Mouse (Mus musculus) liver, embryonic 12.5 days (tissue): ENCODE measurements at regions not wholly inside any gene's neighbourhood (a gene's known extent, or its start where the extent isn't known, plus 50 kb on each side); places are given as distances from the start of the nearest gene placed in this dataset.
"Not testable (repeated sequence)": the region's sequence is repeated elsewhere in the genome, so short reads cannot be mapped to it uniquely, and the experiment has no call there.

ENCODE experiments used
- ATAC-seq: fragments of 200-750 bp; cut with Nextera tagmentation; 2 replicates; pipeline ENCODE4 v1.8.0; 2017; ENCODE audit warnings: moderate number of reproducible peaks, mild to moderate bottlenecking, moderate library complexity
- H3K27ac ChIP-seq: fragments of 300-500 bp; sonication (generic); 2 replicates; pipeline ENCODE4 v1.5.1; 2016; ENCODE audit warnings: mild to moderate bottlenecking
- H3K27me3 ChIP-seq: fragments of 300-500 bp; sonication (generic); replicated peaks from 2 replicates; pipeline ENCODE4 v1.6.1; 2016; ENCODE audit warnings: mild to moderate bottlenecking, moderate library complexity
- H3K36me3 ChIP-seq: fragments of 300-500 bp; sonication (generic); 2 replicates; pipeline ENCODE4 v1.6.1; 2016; ENCODE audit warnings: mild to moderate bottlenecking, moderate library complexity
- H3K4me1 ChIP-seq: fragments of 300-500 bp; sonication (generic); 2 replicates; pipeline ENCODE4 v1.6.1; 2016
- H3K4me2 ChIP-seq: fragments of 300-500 bp; sonication (generic); 2 replicates; pipeline ENCODE4 v1.6.1; 2016; ENCODE audit warnings: mild to moderate bottlenecking, moderate library complexity
- H3K4me3 ChIP-seq: fragments of 300-500 bp; sonication (generic); 2 replicates; pipeline ENCODE4 v1.5.1; 2016; ENCODE audit warnings: mild to moderate bottlenecking, moderate library complexity
- H3K9ac ChIP-seq: fragments of 300-500 bp; sonication (generic); 2 replicates; pipeline ENCODE4 v1.6.1; 2016; ENCODE audit warnings: mild to moderate bottlenecking, moderate library complexity
- H3K9me3 ChIP-seq: fragments of 300-500 bp; sonication (generic); replicated peaks from 2 replicates; pipeline ENCODE4 v1.6.1; 2016; ENCODE audit warnings: mild to moderate bottlenecking, moderate library complexity
- WGBS: fragments of 180-500 bp; shearing (Covaris S2); methylation state at CpG from one replicate; pipeline ENCODE4 v1.1.7; 2016; ENCODE audit not compliant: insufficient replicate concordance; 5-methylcytosine and 5-hydroxymethylcytosine counted together

DNA sequence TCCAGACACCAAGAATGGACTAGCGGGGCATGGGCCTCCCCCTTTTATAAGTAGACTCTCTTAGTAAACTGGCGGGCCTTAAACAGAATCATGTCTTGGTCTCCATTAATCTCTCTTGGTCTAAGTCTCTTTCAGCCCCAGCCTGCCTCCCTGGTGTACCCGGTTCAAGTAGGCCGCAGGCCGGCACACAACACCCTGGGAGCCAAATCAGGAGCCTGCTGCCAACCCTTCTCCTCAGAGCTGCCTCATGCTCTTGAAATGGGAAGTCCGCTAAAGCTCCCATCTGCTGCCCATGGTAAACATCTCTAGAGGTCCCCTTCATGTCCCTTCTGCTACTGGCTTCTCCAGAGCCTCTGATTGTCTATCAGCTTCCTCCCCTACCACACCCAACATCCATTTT lies 296.3 kb downstream of the 4933412E24Rik start:
- Histone ChIP-seq H3K9me3 (no peaks in the 10 kb centered on the region), H3K9ac (no peak overlapping the region), H3K4me3 (no peak overlapping the region), H3K27me3 (no peaks in the 10 kb centered on the region), H3K4me1 (no peaks in the 10 kb centered on the region), H3K4me2 (no peak overlapping the region), H3K36me3 (no peaks in the 10 kb centered on the region), H3K27ac (no peak overlapping the region)
- ATAC-seq: no peak
- 69% methylated on average over 6 of the region's 6 CpGs for WGBS

DNA sequence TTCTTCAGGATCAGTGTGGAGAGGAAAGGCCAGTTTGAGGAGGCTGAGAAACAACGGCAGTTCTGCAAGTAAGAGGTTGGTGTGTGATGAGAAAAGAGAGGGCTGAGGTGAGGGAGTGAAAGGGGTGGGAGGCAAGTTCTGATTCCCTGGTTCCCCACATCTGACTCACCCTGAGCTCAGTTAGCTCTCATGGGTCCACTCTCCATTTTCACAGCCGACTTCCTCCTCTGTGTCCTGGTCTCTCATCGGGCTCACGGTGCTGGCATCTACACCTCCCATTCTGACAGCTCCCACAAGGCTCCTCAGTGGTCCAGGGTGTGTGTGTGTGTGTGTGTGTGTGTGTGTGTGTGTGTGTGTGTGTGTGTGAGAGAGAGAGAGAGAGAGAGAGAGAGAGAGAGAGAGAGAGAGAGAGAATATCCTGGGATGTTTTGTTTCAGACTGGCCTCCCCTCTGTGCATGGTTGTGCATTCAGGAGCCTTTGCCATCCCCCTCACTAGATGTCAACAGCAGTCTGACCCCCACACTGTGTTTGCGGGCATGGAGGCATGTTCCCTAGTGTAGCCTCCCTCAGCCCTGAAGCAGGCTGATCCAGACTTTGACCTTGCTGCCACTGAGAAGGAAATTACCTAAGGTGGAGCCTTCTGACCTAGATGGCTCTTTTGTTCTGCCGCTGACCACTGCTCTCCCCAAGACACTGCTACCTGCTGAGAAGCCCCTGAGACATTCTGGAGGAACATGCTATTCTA lies 296.9 kb downstream of the 4933412E24Rik start:
- H3K4me2 ChIP-seq, H3K9me3 ChIP-seq, H3K27me3 ChIP-seq, H3K4me1 ChIP-seq, H3K4me3 ChIP-seq, H3K27ac ChIP-seq, H3K9ac ChIP-seq, H3K36me3 ChIP-seq, ATAC-seq: not testable (repeated sequence)
- WGBS: 68% methylated on average over 6 of the region's 6 CpGs

DNA sequence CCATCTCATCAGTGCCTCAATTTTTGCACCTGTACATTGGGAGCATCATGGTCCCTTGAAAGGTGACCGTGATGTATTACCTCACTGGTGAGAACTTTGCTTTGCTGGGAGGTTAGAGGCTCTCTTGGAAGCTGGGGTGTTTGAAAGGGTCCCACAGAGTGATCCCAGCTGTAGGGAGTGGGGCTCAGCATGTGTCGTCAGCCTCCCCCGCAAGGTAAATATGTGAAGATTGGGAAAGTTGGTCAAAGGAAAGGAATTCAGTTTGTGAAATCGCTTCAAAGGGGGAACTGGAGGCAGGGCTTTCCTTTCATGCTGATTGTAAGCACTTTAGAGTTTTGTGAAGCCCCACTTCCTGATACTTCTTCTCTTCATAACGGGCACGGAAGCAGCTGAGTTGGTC lies 299.5 kb downstream of the 4933412E24Rik start:
- Histone ChIP-seq H3K9me3 (no peaks in the 10 kb centered on the region), H3K4me3 (no peak overlapping the region), H3K4me1 (no peaks in the 10 kb centered on the region), H3K9ac (no peak overlapping the region), H3K4me2 (no peak overlapping the region), H3K27me3 (no peaks in the 10 kb centered on the region), H3K27ac (no peak overlapping the region), H3K36me3 (no peaks in the 10 kb centered on the region)
- ATAC-seq: 0 out of 2 replicates have a peak, but pooled peaks have one; percentile 32
- 52% methylated on average over 6 of the region's 6 CpGs for WGBS

DNA sequence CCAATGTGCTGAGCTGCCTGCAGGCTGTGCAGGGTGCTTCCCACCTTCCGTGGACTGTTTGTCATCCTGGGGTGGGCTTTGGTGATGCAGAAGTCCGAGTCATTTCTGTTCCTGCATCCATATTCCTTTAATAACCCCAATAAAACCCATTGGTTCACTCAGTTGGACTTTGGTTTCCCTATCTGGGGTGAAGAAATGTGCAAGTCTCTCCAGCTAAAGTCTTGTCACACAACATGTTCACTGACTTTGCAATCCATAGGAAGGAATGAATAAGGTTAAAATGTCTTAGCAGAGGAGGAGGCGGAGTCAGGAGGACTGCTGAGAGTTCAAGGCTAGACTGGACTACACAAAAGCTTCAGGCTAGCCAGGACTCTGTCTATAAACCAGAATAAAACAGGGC lies 300.5 kb downstream of the 4933412E24Rik start:
- 62% methylated on average over 3 of the region's 3 CpGs for WGBS
- no peak for ATAC-seq
- H3K36me3 ChIP-seq: no peaks in the 10 kb centered on the region

DNA sequence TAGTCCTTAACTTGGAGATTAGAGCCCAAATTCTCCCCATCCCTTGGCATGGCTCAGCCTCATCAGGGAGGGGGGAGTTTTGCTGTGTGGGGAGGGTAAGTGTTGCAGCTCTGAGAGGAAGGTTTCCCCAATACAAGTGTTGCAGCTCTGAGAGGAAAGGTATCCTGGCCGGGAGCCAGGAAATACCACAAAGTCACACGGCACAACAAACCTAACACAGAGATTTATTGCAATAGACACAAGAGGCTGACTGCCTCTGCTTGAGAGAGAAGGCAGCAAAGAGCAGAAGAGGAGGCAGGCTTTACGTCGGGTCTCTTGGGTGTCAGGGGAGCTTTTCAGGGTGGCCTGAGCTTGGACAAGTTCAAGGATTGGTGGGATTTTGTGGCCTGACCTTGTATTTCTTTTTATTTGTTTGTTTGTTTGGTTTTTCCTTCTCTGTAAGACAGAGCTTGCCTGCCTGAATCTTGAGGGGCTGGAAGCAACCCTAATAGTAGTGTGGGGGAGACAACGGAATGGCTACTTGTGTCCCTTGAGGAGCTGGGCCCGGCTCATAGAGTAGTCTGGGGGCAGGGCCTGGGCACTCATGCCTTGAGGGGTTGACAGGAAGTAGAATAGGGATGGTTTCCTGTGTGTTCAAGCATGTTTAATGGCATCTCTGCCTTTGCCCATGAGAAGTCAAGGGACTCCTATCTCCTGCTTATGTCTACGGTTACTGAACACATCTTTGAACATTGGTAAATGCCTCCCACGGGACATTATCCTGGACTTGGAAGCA lies 302.3 kb downstream of the 4933412E24Rik start:
- no peak for ATAC-seq

More for the DNA sequence above, 300.5 kb downstream of the 4933412E24Rik start:
- Histone ChIP-seq H3K4me3 (no peak overlapping the region), H3K9ac (no peak overlapping the region), H3K9me3 (no peaks in the 10 kb centered on the region), H3K27me3 (no peaks in the 10 kb centered on the region), H3K4me2 (no peak overlapping the region), H3K4me1 (no peaks in the 10 kb centered on the region), H3K27ac (no peak overlapping the region)

DNA sequence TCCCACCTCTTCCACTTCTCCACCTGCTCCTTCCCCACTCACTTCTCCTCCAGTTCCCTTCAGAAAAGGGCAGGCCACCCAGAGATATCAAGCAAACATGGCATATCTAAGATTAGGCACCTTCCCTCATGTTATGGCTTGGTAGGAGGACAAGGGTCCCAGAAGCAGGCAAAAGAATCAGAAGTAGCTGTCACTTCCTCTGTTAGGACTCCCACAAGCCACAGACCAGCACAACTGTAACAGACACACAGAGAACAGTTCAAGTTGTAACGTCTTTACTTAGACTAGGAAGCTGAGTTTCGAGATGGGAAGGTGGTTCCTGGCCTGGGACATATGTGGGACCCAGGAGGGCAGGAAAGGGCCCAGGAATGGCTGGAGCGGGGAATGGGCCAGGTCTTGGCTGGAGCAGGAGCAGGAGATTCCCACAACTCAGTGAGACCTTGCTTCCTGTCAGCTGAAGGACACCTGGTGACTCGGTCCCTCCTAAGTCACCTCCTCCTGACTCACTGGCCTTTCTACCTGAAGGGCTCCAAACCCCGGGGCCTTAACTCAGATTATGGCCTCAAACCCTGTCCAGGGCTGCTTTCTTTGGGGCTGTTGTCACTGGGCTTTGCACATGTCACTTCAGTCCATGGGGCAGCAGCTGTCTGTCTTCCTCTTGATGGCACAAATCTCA lies 304.2 kb downstream of the 4933412E24Rik start:
- Histone ChIP-seq H3K4me3 (no peak overlapping the region), H3K27me3 (no peaks in the 10 kb centered on the region), H3K9me3 (no peaks in the 10 kb centered on the region), H3K4me2 (no peak overlapping the region), H3K27ac (no peak overlapping the region), H3K36me3 (no peaks in the 10 kb centered on the region), H3K9ac (no peak overlapping the region), H3K4me1 (no peaks in the 10 kb centered on the region)
- 44% methylated on average over 5 of the region's 5 CpGs for WGBS
- no peak for ATAC-seq

More for the DNA sequence above, 302.3 kb downstream of the 4933412E24Rik start:
- Histone ChIP-seq H3K4me3 (no peak overlapping the region), H3K9me3 (no peaks in the 10 kb centered on the region), H3K27me3 (no peaks in the 10 kb centered on the region), H3K27ac (no peak overlapping the region), H3K4me2 (no peak overlapping the region), H3K36me3 (no peaks in the 10 kb centered on the region), H3K9ac (no peak overlapping the region), H3K4me1 (no peaks in the 10 kb centered on the region)
- WGBS: 60% methylated on average over 8 of the region's 8 CpGs

DNA sequence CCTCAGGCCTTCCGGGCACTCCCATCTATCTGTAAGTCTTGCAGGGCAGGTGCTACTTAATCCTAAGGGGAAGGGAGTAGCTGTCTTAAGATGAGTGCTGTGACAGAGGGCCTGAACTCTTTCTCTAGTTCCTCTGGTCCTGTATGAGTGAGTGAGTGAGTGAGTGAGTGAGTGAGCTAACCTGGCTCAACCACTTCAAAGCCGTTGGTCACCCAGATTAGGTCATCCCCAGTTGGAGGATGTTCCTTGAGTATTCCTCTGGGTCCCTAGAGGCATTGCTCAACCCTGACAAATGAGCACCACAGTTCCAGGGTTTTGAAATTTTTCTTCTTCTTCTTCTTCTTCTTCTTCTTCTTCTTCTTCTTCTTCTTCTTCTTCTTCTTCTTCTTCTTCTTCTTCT lies 306.5 kb downstream of the 4933412E24Rik start:
- Histone ChIP-seq H3K4me1 (no peaks in the 10 kb centered on the region), H3K4me3 (no peak overlapping the region), H3K27me3 (no peaks in the 10 kb centered on the region), H3K27ac (no peak overlapping the region), H3K4me2 (no peak overlapping the region), H3K9me3 (no peaks in the 10 kb centered on the region), H3K9ac (no peak overlapping the region), H3K36me3 (no peaks in the 10 kb centered on the region)
- ATAC-seq: no peak
- WGBS: 71% methylated on average over 2 of the region's 2 CpGs

DNA sequence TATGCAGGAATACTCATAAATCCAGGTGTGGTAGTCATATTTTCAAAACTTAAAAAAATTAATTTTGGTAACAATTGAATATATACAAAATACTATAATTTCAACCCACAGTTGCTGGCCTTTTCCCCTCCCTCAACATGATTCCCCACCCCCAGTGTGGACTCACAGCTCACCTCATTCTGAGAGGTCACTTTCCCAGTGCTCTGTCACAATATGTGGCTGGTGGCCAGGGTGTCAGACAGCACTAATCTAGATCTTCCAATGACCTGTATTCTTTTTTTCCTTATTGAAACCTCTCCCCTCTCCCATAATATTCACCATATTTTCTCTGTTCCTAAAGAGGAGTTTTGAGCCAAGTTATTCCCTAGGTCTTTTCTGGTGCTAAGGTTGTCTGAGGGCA lies 308.0 kb downstream of the 4933412E24Rik start:
- Histone ChIP-seq H3K9ac (no peak overlapping the region), H3K27me3 (no peaks in the 10 kb centered on the region), H3K4me1 (no peaks in the 10 kb centered on the region), H3K27ac (no peak overlapping the region), H3K36me3 (no peaks in the 10 kb centered on the region), H3K4me3 (no peak overlapping the region), H3K9me3 (no peaks in the 10 kb centered on the region), H3K4me2 (no peak overlapping the region)
- no peak for ATAC-seq

DNA sequence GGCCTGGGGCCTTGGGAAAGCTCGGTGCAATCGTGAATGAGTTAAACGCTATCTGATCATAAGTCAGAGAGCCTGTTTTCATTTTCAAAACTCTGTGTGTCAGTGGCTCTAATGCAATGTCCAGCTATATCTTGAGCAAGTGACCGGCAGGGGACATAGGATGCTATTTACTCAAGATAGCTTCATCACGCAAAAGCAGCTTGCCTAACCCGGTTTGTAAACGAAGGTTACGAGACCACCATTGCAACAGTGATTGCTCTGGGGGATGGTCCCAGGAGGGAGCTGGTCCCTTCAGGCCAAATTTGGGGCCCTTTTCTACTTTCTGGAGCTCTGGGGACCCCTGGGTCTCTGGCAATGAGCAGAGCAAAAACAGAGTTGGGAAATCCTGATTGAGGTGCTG lies 309.3 kb downstream of the 4933412E24Rik start:
- no peaks in the 10 kb centered on the region for H3K27me3 ChIP-seq
- 60% methylated on average over 8 of the region's 8 CpGs for WGBS
- ATAC-seq: no peak
- no peak overlapping the region for H3K4me2 ChIP-seq
- H3K27ac ChIP-seq: 0 out of 2 replicates have a peak overlapping the region, but pooled peaks have one; percentile 30
- H3K4me3 ChIP-seq: no peak overlapping the region
- no peaks in the 10 kb centered on the region for H3K9me3 ChIP-seq
- H3K9ac ChIP-seq: no peak overlapping the region
- no peaks in the 10 kb centered on the region for H3K36me3 ChIP-seq
- no peaks in the 10 kb centered on the region for H3K4me1 ChIP-seq
